Mouse (Mus musculus) hindbrain, embryonic 16.5 days (tissue): Measurements from ENCODE around the gene Zfp932. TPM values are rescaled to one million over a fixed set of nuclear protein-coding genes. Genes with fewer than 3 reads are reported as not detected.

Experiments used
- polyA plus RNA-seq: library from polyadenylated mRNA; unstranded; fragments of >200 nt; fragmentation: Nextera tagmentation; extraction: Ambion mirVana; gene quantifications from 2 replicates; pipeline ENCODE4 v1.2.1, GENCODE M21; 2015

The Zfp932 gene
- polyA plus RNA-seq, 1 experiment from 2014 or later: 21.2 TPM

Other genes starting within 250 kb of the Zfp932 start
- 5.1 and 5.7 TPM in 2 replicates for gene 4930522L14Rik, start 244.6 kb upstream of the Zfp932 start, polyA plus RNA-seq
- gene Gm15446, start 73.1 kb upstream of the Zfp932 start, polyA plus RNA-seq: 0.43 and 0.54 TPM in 2 replicates
- gene Gm17655, start 76.0 kb downstream of the Zfp932 start, polyA plus RNA-seq: 3.5 and 5.2 TPM in 2 replicates
- 0.71 and 0.85 TPM in 2 replicates for gene Gm35315, start 97.9 kb downstream of the Zfp932 start, polyA plus RNA-seq
- gene Plcxd1, start 103.4 kb downstream of the Zfp932 start, polyA plus RNA-seq: 8.4 and 10.9 TPM in 2 replicates
- gene Gtpbp6, start 111.7 kb downstream of the Zfp932 start, polyA plus RNA-seq: 67.4 and 67.7 TPM in 2 replicates
- gene Zfp605, start 113.6 kb downstream of the Zfp932 start, polyA plus RNA-seq: 12.4 and 15.0 TPM in 2 replicates
- 70.9 and 75.6 TPM in 2 replicates for gene Chfr, start 139.3 kb downstream of the Zfp932 start, polyA plus RNA-seq
- gene Golga3, start 180.2 kb downstream of the Zfp932 start, polyA plus RNA-seq: 20.1 and 21.6 TPM in 2 replicates
- gene Ankle2, start 234.5 kb downstream of the Zfp932 start, polyA plus RNA-seq: 17.2 and 18.2 TPM in 2 replicates